Mouse (Mus musculus): Measurements from ENCODE around the gene Tmem184b.

The Tmem184b gene

GRCm38 (mm10) chr15:79347165-79347844, 56.1 kb downstream of the Tmem184b start:
- DNase-seq (ENCODE audit: low read depth in 1 of 2, low spot score in 2 of 2), result peak; percentile 63 to 84

GRCm38 (mm10) chr15:79346051-79346793, 57.1 kb downstream of the Tmem184b start, which contains the start of gene Maff:
Gene Maff, plus strand, starts transcription at chr15:79346621.
- DNase-seq (ENCODE audit: low read depth in 1 of 2, low spot score in 2 of 2), result no peak

- no peak for DNase-seq (ENCODE audit: low read depth in 1 of 2, low spot score in 2 of 2)
These were observed 58.7 kb downstream of the Tmem184b start for GRCm38 (mm10) chr15:79344627-79345026.

- peak in 1 of 2 experiments; percentile 45 for DNase-seq (ENCODE audit: low read depth in 1 of 2, low spot score in 2 of 2)
These were observed 60.6 kb downstream of the Tmem184b start for GRCm38 (mm10) chr15:79342641-79343337.

GRCm38 (mm10) chr15:79338978-79339377, 64.4 kb downstream of the Tmem184b start:
- no peak for DNase-seq (ENCODE audit: low read depth in 1 of 2, low spot score in 2 of 2)

- DNase-seq (ENCODE audit: low read depth in 1 of 2, low spot score in 2 of 2), result no peak
These were observed 68.2 kb downstream of the Tmem184b start for GRCm38 (mm10) chr15:79335061-79335655.

- no peak for DNase-seq (ENCODE audit: low read depth in 1 of 2, low spot score in 2 of 2)
These were observed 70.0 kb downstream of the Tmem184b start for GRCm38 (mm10) chr15:79333409-79333808.

GRCm38 (mm10) chr15:79330521-79330920, 72.8 kb downstream of the Tmem184b start:
- DNase-seq (ENCODE audit: low read depth in 1 of 2, low spot score in 2 of 2), result no peak

GRCm38 (mm10) chr15:79329979-79330363, 73.4 kb downstream of the Tmem184b start:
- no peak for DNase-seq (ENCODE audit: low read depth in 1 of 2, low spot score in 2 of 2)

- no peak for DNase-seq (ENCODE audit: low read depth in 1 of 2, low spot score in 2 of 2)
These were observed 73.9 kb downstream of the Tmem184b start for GRCm38 (mm10) chr15:79329346-79329978.

- DNase-seq (ENCODE audit: low read depth in 1 of 2, low spot score in 2 of 2), result no peak
These were observed 74.5 kb downstream of the Tmem184b start for GRCm38 (mm10) chr15:79328939-79329275.

- DNase-seq (ENCODE audit: low read depth in 1 of 2, low spot score in 2 of 2), result peak; percentile 98
These were observed 75.1 kb downstream of the Tmem184b start, which contains the start of gene Pla2g6 for GRCm38 (mm10) chr15:79328058-79328938. Gene Pla2g6, minus strand, starts transcription at chr15:79328390.

GRCm38 (mm10) chr15:79326971-79327961, 76.1 kb downstream of the Tmem184b start:
- DNase-seq (ENCODE audit: low read depth in 1 of 2, low spot score in 2 of 2), result no peak

- DNase-seq (ENCODE audit: low read depth in 1 of 2, low spot score in 2 of 2), result no peak
These were observed 77.1 kb downstream of the Tmem184b start for GRCm38 (mm10) chr15:79326264-79326663.

GRCm38 (mm10) chr15:79325742-79326141, 77.6 kb downstream of the Tmem184b start:
- DNase-seq (ENCODE audit: low read depth in 1 of 2, low spot score in 2 of 2), result no peak

- DNase-seq (ENCODE audit: low read depth in 1 of 2, low spot score in 2 of 2), result no peak
These were observed 79.0 kb downstream of the Tmem184b start for GRCm38 (mm10) chr15:79324373-79324772.

- DNase-seq (ENCODE audit: low read depth in 1 of 2, low spot score in 2 of 2), result no peak
These were observed 79.6 kb downstream of the Tmem184b start for GRCm38 (mm10) chr15:79323791-79324155.

GRCm38 (mm10) chr15:79322991-79323790, 80.2 kb downstream of the Tmem184b start:
- peak in 1 of 2 experiments; percentile 28 for DNase-seq (ENCODE audit: low read depth in 1 of 2, low spot score in 2 of 2)

Measured in monocyte, adult 2 months (primary cell).